Mouse (Mus musculus): ENCODE data around the gene Actg1.
"Not testable (repeated sequence)": the region's sequence is repeated elsewhere in the genome, so short reads cannot be mapped to it uniquely, and the experiment has no call there.

Gene Actg1

DNA sequence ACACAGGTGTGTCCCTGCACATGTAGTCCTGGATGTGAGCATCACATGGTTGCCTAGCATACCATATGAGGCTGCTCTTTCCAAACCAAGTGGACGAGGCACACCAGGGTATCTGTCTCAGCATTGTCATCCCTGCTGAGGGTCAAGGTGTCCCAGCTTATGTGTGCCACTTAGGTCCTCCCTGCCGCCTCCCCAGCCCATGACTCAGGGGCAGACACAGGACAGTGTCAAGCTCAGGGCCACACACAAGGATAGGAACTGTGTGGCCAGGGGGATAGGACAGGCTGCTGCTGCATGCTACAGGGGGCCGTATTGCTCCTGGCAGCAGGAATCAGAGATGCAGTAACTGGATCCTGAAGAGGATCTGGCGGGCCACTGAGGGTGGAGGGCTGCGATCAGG is 12.4 kb upstream of the Actg1 start:
- no peak for DNase-seq (ENCODE audit: low read depth, low spot score)

DNA sequence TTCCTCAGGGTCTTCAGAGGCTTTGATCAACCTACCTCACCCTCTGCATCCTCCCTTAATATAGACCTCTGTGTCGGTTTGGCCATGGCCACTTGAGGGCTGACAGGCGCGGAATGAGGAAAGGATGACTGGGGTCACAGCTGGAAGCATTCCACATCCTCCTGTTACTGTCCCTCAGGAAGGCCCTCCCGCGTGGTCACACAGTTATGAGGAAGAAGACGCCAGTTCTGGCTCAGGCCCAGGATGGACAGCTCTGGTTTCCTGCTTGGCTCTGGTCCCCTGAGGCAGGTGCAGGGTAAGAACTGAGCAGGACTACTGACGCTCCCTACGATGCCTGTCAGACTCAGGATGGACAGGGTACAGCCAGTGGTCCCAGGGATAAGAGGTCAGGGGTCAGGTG is 11.7 kb upstream of the Actg1 start:
- DNase-seq (ENCODE audit: low read depth, low spot score) = no peak

DNA sequence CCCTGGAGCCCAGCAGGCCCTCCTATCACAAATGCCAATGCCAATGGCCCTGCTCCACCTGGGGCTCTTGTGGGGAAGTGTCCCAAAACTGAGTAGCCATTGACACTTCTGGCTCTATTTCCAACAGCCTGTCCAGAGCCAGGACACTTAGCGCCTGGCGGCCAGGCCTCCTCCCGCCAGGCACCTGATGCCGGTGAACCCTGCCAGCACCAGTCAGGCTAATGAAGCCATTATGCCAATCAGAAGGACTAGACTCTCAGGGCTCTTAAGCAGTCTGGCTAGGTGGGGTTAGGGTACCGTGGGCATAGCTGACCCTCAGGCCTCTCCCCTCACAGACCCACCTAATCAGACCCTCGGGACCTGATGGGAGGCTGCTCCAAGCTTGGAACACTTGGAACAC is 11.0 kb upstream of the Actg1 start:
- no peak for DNase-seq (ENCODE audit: low read depth, low spot score)

DNA sequence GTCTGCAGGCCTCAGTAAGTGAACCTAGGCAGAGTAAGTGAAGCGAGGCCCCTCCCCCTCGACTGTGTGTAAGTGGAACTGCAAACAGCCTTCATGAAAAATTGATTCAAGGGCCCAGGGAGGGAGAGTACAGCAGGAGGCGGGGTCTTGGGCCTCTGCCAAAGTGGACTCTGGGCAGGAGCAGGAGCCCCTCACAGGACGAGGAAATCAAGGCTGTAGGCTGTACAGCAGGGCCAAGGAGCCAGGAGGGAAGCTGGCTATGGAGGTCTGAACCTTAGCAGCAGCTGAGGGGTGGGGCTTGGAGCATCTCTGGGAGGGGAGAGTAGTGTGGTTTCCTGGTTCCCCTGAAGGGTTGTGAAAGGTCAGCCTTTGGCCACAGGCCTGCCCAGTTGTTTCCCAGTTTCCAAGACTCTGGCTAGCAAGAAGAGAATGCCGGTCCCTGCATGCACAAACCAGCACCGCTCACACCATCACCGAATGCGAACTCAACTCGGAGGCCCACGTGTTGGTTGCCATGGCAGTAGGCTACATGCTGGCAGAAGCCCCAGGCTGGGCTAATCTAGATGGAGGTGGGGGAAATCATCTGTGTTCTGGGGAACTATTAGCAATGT is 9.6 kb upstream of the Actg1 start:
- DNase-seq (ENCODE audit: low read depth, low spot score) = peak; percentile 64

DNA sequence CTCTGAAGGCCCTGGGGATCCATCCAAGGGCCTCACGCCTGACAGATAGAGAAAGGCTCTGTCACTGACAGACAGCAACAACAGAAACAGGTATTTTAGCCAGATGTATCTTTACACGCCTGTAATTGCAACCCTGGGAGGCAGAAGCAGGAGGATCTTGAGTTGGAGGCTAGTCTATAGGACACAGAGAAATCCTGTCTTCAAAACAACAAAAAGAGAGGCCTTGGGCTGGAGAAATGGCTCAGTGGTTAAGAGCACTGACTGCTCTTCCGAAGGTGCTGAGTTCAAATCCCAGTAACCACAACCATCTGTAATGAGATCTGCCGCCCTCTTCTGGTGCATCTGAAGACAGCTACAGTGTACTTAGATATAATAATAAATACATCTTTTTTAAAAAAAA is 8.6 kb upstream of the Actg1 start:
- DNase-seq (ENCODE audit: low read depth, low spot score) = no peak

DNA sequence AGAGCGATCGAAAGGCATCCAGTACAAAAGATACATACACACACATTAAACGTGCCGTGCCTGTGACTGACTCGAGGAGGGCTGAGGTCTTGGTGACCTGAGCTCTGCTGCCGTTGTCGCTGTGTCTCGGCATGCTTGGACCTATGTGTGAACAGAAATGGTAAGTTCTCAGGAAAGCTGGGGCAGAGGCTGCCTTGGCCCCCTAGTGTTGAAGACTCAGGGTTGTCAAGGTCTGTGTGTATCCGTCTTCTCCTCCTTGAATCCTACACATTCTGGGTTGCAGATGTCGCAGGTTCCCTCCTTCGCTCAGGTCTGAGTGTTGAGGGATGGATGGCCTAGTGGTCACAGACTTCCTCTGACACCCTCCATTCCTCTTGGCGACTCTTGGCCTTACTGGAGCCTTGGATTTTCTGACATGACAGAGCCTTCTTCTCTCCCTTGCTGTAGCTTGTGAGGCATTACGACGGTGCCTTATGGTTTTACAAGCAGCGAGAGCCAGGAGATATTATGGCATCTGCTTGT is 8.0 kb upstream of the Actg1 start:
- DNase-seq (ENCODE audit: low read depth, low spot score) = no peak

DNA sequence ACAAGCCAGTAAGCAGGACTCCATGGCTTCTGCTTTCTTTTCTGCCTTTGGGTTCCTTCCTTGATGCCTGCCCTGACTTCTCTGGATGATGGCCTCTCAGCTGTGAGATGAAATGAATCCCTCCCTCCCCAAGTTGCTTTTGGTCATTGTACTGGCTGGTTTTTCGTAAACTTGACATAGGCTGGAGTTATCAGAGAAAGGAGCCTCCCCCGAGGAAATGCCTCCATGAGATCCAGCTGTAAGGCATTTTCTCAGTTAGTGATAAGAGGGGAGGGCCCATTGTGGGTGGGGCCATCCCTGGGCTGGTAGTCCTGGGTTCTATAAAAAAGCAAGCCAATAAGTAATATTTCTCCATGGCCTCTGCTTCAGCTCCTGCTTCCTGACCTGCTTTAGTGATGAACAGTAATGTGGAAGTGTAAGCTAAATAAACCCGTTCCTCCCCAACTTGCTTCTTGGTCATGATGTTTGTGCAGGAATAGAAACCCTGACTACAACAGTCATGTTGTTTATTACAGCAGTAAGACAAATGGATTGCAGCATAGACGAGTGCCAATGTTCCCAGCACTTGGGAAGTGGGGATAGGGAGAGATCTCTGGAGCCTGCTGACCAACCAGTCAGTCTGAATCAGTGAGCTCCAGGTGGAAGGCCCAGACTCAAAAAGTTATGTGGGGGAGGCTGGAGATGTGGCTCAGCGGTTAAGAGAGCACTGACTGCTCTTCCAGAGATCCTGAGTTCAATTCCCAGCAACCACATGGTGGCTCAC is 7.1 kb upstream of the Actg1 start:
- no peak for DNase-seq (ENCODE audit: low read depth, low spot score)

DNA sequence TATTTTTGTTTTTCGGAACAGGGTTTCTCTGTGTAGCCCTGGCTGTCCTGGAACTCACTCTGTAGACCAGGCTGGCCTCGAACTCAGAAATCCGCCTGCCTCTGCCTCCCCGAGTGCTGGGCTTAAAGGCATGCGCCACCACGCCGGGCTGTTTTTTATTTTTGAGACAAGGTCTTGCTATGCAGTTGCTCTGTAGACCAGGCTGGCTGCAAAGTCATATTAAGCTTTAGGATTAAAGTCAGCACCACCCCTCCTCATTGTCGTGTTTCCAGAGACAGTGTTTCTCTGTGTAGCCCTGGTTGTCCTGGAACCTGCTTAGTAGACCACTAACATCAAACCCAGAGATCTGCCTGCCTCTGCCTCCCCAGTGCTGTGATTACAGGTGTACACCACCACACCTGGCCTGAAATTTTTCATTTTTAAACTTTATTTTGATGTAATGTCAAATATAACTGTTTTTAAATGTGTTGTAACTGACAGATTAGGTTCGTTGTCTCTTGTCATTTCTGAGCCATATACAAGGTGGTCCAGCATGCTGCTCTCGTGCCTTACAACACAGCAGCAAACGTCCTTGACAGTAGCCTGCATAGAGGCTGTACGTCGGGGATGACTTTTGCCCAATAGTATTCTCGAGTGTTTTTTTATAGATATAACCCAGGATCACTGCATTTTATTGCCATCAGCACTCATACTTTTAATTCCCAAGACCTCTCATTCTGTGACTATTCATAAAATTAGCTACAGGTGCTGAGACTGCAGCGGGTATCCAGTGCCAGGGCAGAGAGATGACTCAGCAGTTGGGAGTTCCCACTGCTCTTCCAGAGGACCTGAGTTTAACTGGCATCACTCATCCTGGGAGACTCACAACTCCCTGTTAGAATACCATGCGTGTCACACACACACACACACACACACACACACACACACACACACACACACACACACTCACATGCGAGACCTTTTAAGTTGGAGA is 6.2 kb upstream of the Actg1 start:
- no peak for DNase-seq (ENCODE audit: low read depth, low spot score)

DNA sequence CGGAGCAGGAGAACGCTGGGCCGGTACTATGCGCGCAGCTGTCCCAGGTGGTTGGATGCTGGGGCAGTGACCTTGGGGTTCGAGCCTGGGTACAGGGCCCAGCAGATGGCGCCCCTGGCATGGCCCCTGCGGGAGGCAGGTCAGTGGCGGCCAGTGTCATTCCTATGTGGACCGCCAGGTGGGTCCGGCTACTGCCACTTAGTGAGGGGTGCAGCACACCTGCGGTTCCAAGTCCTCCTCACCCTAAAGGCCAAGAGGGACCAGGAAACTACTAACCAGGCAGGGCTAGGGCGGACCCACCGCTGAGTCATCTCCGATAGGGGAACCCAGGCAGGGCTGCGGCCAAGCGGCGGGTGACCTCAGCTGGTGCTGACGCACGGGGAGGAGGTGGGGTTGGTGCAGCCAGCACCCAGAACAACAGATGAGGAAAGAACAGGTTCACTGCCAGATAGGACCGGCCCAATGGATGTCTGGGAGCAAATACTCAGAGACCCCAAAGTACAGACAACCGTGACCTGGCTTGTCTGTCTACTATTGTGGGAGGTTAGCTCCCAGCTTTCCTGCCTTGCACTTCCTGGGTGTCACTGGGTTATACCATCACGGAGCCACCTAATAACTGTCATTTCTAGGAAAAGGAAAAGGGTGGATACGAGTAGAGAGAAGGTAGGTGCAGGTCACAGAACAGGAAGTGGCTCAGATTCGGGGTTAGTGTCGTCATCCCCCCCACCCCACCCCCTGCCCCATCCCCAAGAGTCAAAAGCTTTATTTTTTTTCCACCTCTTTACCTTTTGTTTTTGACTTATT is 5.4 kb upstream of the Actg1 start:
- no peak for DNase-seq (ENCODE audit: low read depth, low spot score)

DNA sequence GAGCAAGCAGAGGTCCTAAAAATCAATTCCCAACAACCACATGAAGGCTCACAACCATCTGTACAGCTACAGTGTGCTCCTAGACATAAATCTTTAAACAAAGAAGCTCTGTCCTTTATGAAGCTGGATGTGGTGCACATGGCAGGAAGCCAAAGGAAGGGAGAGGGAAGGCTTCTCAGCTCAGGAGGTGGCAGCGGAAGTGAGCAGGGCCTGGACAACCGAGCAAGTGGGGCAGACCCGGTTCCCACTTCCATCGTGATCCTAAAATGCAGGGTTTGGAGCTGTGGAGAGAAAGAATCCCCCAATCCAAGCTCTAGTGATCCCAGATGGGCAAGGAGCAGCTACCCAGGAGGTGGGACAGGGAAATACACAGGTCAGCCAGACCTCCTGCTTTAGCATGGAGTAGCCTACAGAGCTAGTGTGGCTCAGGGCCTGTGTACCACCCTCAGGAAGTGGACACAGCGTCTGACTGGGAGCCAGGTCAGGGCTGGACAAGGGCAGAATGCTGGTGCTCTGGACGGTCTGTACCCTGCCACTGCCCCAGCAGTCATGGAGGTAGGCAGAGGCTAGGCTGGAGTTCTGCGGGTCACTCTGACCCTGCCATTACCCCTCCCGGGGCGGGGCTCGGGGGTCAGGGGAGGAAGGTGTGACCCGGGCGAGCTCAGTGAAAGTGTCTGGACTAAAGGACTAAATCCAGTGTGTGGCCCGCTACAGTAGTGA is 4.4 kb upstream of the Actg1 start:
- no peak for DNase-seq (ENCODE audit: low read depth, low spot score)

DNA sequence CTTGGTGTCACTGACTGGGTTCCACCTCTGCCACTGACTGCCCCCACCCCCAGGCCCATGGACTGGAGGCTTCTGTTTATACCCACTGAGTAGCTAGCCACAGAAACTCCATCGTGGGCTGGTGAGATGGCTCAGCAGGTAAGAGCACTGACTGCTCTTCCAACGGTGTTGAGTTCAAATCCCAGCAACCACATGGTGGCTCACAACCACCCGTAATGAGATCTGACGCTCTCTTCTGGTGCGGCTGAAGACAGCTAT is 3.7 kb upstream of the Actg1 start:
- not testable (repeated sequence) for DNase-seq (ENCODE audit: low read depth, low spot score)

DNA sequence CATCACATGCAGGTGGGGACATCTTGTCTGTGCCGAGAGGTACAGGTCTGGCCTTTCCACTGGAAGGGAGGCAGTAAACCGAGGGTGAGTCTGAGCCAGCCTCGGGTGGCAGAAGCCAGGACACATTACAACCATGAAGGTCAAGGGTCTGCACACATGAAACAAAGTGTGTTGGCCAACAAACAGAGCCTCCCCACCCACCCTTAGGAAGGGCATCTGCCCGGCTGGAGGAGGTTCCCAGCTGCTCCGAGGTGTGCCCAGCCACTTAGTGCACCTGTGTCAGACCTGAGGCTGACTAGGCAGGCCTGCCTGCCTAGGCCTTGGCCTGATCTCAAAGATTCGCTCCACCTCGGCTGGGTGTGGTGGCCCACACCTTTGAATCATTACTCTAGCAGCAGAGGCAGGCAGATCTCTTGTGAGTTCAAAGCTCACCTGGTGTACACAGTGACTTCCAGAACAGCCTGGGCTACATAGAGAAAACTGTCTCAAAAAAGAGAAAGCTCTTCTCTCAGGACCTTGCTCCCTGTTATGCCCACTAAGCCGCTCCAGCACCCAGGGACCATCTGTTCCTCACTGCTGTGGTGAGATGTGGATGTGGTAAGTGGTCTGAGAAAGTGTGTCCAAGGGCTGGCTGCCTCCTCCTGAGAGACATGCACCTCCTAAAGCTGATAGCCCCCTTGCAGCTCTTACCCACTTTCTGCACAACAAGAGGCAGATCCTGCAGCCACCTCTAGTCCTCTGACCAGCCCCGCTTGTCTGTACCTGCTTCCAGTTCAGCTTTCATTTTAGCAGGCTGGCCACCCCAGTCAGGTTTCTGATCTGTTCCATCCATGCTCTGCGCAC is 3.1 kb upstream of the Actg1 start:
- DNase-seq (ENCODE audit: low read depth, low spot score) = no peak

DNA sequence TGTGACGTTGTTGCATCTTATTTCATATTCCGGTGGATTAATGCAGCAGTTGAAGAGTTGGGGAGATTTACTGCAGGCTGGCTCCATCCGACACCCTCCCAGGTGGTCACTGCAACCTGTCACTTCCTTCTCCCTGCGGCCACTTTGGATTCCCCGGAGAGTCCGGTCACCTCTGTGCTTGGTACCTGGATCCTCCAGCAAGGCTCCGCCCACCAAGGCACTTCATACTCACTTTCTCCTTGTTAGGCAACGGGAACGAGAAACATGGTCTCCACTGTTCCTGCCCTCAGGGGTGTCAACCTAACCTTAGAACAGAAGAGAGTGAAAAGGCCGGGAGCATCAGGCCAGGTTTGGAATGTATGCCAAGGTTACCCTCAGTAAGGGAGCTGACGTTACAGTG is 2.4 kb upstream of the Actg1 start:
- no peak for DNase-seq (ENCODE audit: low read depth, low spot score)

DNA sequence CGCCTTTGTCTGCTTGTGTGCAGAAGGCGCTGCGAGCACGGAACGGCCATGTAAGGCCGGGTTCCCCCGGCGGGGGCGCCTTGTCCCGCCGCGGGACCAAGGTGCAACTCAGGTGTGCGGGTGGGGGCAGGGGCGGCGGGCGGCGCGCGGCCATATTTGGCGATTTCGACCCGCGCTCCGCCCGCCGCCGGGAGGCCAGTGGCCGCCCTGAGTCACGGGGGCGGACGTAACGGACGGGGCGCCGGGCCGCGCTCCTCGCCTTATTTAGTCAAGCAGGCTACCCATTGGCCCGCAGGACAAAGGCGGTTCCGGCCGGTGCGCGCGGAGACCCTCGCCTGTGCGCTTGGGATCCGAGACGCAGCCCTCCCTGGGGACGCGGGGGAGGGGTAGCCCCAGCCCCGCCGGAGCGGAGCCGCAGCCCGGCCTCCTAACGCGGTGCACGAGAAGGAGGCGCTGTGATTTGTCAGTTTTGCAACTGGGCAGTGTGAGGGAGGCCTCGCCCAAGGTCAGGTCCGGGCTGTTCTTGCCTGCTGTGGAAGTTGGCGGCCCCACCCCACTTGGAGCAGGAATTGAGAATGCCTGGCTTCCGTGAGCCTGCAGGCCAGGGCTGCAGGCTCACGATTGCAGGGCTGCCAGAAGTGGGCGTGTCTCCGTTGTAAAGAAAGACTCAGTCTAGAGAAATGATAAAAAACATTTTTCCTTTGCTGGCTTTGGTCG is 1.8 kb upstream of the Actg1 start:
- DNase-seq (ENCODE audit: low read depth, low spot score) = peak; percentile 70

DNA sequence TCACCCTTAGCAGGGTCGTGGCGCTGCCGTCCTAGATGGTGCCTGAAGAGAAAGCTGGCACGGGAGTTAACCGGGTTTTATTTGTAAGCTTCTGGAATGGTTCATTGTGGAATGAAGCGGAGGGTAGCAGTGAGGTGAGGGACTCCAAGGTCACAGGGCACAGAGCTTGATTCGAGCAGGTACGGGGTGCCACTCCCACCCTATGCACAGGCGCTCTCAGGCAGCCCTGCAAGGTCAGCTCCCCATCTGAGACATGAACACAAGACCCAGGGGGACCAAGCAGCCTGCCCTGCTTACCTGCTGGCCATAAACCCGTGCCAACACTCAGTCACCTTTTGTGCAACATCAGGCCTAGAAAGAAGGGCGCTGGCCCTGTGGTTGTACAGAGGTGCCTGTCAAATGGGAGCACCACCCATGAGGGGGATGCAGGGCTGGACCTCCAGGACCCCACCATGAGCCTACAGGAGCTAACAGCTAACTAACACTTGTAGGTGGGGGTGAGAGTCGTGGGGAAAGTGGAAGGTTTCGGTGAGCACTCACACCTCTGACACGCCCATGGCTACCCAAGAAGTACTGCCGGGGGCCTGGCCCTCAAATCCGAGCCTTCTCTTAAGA is 1.1 kb upstream of the Actg1 start:
- peak; percentile 28 for DNase-seq (ENCODE audit: low read depth, low spot score)

DNA sequence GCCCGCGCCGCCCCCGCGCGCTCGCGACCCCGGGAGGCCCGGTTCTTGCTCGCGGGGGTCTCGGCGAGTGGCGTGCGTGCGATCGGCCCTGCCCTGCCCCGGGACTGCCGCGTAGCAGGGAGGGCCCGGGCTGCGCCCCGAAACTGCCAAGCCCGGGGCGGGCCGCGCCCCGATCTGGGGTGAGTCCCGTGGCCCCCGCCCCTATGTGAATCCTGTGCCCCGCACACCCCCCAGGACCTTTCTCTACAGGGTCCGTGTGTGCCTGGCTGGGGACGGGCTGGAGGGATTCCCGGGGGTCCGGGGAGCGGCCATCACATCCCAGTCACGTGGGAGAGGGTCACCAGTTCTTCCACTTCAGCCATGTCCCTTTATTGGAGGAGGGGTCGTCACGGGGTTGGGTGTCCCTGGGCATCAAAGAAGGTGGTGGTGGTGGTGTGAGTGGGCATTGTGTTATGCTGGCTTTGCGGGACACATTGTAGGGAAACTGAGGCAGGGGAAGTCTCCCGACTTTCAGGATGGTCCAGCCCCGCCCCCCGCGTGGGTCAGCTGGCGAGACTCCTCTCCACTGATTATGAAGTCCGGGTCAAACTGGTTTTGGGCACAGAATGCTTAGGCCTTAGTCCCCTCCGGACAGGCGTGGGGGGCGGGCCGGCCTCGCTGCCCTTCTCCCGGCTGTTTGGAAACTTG is 485 bp upstream of the Actg1 start:
- DNase-seq (ENCODE audit: low read depth, low spot score) = peak; percentile 58

DNA sequence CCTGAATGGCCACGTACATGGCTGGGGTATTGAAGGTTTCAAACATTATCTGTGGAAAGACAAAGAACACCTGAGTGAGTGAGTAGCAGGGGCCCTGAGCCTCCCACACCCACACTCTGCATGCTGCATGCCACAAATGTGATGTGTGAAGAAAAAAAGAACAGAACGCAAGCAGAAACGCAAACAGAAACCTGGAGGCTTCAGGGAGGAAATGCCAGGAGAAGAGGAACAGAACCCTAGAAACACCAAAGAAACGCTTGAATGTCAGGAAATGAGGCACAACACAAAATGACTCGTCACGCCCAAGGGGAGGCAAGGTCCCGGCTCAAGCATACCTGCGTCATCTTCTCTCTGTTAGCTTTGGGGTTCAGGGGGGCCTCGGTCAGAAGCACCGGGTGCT is 1.0 kb downstream of the Actg1 start:
- DNase-seq (ENCODE audit: low read depth, low spot score) = no peak

DNA sequence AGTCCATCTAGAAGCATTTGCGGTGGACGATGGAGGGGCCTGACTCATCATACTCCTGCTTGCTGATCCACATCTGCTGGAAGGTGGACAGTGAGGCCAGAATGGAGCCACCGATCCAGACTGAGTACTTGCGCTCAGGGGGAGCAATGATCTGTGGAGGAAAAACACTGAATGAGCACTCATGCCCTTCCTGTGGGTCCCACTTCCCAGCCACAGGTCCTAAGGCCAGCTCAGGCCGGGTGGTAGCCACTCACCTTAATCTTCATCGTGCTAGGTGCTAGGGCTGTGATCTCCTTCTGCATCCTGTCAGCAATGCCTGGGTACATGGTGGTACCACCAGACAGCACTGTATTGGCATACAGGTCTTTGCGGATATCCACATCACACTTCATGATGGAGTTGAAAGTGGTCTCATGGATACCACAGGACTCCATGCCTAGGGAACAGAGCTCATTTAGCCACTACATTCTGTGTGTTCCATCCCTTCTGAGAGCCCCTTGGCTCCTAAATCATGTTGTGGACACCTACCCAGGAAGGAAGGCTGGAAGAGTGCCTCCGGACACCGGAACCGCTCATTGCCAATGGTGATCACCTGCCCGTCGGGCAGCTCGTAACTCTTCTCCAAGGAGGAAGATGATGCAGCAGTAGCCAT is 1.8 kb downstream of the Actg1 start:
- DNase-seq (ENCODE audit: low read depth, low spot score) = not testable (repeated sequence)

Measured in brain, embryonic 18.5 days (tissue).